Mouse (Mus musculus): ENCODE data around the gene Lmod1. TPM values are rescaled to one million over a fixed set of nuclear protein-coding genes. Genes with fewer than 3 reads are reported as not detected.

Lmod1 gene
- polyA plus RNA-seq, 1 experiment = 2.2 TPM

DNA sequence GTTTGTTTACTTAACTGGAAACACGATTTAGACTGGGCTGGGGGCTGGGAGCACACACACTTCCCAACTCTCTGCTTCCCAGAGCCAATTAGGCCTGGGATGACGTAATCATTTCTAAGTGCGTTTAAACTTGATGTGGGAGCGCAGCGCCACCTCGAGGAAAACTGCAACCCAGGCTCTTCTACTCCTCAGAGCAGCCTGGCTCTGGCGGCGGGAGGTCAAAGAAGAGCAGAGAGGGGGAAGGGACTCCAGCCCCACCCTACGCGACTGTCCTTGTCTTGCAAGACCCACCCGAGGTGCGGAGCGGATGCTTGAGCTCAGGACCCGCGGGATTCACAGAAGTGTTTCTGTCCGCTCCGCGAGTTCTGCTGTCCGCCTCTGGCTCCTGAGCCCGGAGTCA, 43.6 kb downstream of the Lmod1 start:
- H3K27me3 ChIP-seq (ENCODE audit: control insufficient read depth, insufficient read depth, low read length) = no peaks in the 10 kb centered on the region; the same call in 1 of the 2 replicates
- peak overlapping the region; percentile 43; the same call in 1 of the 2 replicates for H3K4me3 ChIP-seq (ENCODE audit: extremely low read depth, insufficient read depth, insufficient read length)
- DNase-seq (ENCODE audit: low read depth in 1 of 2, low spot score in 2 of 2) = peak; percentile 22 to 34
- TF ChIP-seq POLR2A (IDR thresholded peaks at IDR 0.05; ENCODE audit: low read depth, low read length) = no peak
- TF ChIP-seq CTCF (IDR thresholded peaks at IDR 0.05; ENCODE audit: extremely low read depth, insufficient read depth, insufficient read length, insufficient replicate concordance) = peak; percentile 35; the same call in 1 of the 2 replicates
- peaks cover 3% of the 10 kb centered on the region; the same call in 1 of the 2 replicates for H3K4me1 ChIP-seq (ENCODE audit: control insufficient read depth, insufficient read depth, insufficient read length)
- H3K27ac ChIP-seq (ENCODE audit: insufficient read depth, low read length) = no peak overlapping the region
- H3K36me3 ChIP-seq (ENCODE audit: control insufficient read depth, insufficient read depth, low read length) = no peaks in the 10 kb centered on the region
- WGBS = 2% methylated on average over 20 of the region's 20 CpGs

DNA sequence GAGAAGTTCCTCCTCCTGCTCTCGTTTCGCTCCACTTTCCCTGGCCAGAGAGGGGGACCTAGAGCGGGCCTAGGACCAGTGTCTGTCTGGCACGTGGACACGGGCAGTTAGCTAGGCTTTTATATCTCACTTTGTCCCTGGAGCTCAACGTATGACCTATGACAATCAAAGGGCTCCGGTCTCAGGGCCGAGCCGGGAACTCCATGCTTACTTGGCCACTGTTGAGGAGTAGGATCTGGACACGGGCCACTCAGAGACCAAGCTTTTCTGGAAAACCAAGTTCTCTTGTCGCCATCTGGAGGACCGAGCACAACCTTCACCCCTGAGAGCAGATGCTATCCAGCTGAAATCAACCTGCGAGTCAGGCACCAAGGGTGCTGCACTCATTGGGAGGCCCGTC, 44.4 kb downstream of the Lmod1 start:
- Histone ChIP-seq H3K36me3 (ENCODE audit: control insufficient read depth, insufficient read depth, low read length) (no peaks in the 10 kb centered on the region), H3K27me3 (ENCODE audit: control insufficient read depth, insufficient read depth, low read length) (no peaks in the 10 kb centered on the region; the same call in 1 of the 2 replicates), H3K4me3 (ENCODE audit: extremely low read depth, insufficient read depth, insufficient read length) (no peak overlapping the region), H3K4me1 (ENCODE audit: control insufficient read depth, insufficient read depth, insufficient read length) (peaks cover 3% of the 10 kb centered on the region; the same call in 1 of the 2 replicates), H3K27ac (ENCODE audit: insufficient read depth, low read length) (no peak overlapping the region)
- DNase-seq (ENCODE audit: low read depth in 1 of 2, low spot score in 2 of 2) = no peak
- TF ChIP-seq CTCF (IDR thresholded peaks at IDR 0.05; ENCODE audit: extremely low read depth, insufficient read depth, insufficient read length, insufficient replicate concordance) = no peak
- no peak for TF ChIP-seq POLR2A (IDR thresholded peaks at IDR 0.05; ENCODE audit: low read depth, low read length)
- WGBS = 24% methylated on average over 14 of the region's 14 CpGs

DNA sequence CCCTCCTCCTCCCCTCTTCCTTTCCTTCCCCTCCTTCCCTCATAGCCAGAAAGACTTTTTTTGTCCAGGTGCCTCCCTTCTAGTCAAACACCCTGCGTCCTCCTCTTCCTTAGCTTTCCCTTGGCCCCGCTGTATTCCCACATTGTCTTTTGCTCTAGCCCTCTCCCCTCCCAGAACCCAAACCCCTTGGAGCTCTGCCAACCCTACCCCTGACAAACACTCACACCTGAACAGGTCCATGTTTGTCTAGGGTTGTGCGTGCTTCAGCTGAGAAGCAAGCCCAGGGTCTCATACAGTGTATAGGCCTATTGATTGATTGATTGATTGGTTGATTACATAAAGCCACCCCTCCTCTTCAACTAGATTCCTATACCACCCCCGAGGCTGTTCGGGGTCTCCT, 44.8 kb downstream of the Lmod1 start:
- Histone ChIP-seq H3K36me3 (ENCODE audit: control insufficient read depth, insufficient read depth, low read length) (no peaks in the 10 kb centered on the region), H3K27me3 (ENCODE audit: control insufficient read depth, insufficient read depth, low read length) (no peaks in the 10 kb centered on the region; the same call in 1 of the 2 replicates), H3K27ac (ENCODE audit: insufficient read depth, low read length) (no peak overlapping the region), H3K4me1 (ENCODE audit: control insufficient read depth, insufficient read depth, insufficient read length) (peaks cover 3% of the 10 kb centered on the region; the same call in 1 of the 2 replicates), H3K4me3 (ENCODE audit: extremely low read depth, insufficient read depth, insufficient read length) (no peak overlapping the region)
- WGBS = 80% methylated on average over 5 of the region's 5 CpGs
- DNase-seq (ENCODE audit: low read depth in 1 of 2, low spot score in 2 of 2) = no peak
- no peak for TF ChIP-seq POLR2A (IDR thresholded peaks at IDR 0.05; ENCODE audit: low read depth, low read length)
- TF ChIP-seq CTCF (IDR thresholded peaks at IDR 0.05; ENCODE audit: extremely low read depth, insufficient read depth, insufficient read length, insufficient replicate concordance) = no peak

DNA sequence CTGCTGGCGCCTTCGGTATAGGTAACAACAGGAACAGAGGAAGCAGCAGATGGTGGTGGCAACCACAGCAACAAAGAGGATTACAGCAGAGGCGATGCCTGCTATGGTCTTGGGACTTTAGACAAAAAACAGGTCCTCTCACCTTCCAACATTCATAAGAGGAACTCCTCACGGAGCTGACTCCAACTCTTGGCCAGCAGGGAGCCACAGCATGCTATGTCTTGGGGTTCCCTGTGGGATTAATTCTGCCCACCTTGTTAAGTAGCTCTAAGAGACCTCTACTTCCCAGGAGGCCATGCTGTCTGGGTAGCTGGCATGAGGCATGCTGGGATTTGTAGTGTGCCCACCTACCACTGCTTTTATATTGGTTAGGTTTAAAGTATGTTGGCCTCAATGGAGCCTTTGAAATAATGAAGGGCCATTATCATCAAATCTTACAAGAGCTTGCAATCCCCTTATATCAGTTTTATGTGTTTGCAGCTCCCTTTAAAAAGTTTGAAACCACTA, 48.6 kb downstream of the Lmod1 start:
- no peaks in the 10 kb centered on the region for H3K36me3 ChIP-seq (ENCODE audit: control insufficient read depth, insufficient read depth, low read length)
- H3K27ac ChIP-seq (ENCODE audit: insufficient read depth, low read length) = no peak overlapping the region
- TF ChIP-seq POLR2A (IDR thresholded peaks at IDR 0.05; ENCODE audit: low read depth, low read length) (no peak), CTCF (IDR thresholded peaks at IDR 0.05; ENCODE audit: extremely low read depth, insufficient read depth, insufficient read length, insufficient replicate concordance) (no peak)
- peaks cover 3% of the 10 kb centered on the region; the same call in 1 of the 2 replicates for H3K27me3 ChIP-seq (ENCODE audit: control insufficient read depth, insufficient read depth, low read length)
- DNase-seq (ENCODE audit: low read depth in 1 of 2, low spot score in 2 of 2) = no peak
- peaks cover 3% of the 10 kb centered on the region; the same call in 1 of the 2 replicates for H3K4me1 ChIP-seq (ENCODE audit: control insufficient read depth, insufficient read depth, insufficient read length)
- WGBS = 78% methylated on average over 4 of the region's 4 CpGs
- no peak overlapping the region for H3K4me3 ChIP-seq (ENCODE audit: extremely low read depth, insufficient read depth, insufficient read length)

DNA sequence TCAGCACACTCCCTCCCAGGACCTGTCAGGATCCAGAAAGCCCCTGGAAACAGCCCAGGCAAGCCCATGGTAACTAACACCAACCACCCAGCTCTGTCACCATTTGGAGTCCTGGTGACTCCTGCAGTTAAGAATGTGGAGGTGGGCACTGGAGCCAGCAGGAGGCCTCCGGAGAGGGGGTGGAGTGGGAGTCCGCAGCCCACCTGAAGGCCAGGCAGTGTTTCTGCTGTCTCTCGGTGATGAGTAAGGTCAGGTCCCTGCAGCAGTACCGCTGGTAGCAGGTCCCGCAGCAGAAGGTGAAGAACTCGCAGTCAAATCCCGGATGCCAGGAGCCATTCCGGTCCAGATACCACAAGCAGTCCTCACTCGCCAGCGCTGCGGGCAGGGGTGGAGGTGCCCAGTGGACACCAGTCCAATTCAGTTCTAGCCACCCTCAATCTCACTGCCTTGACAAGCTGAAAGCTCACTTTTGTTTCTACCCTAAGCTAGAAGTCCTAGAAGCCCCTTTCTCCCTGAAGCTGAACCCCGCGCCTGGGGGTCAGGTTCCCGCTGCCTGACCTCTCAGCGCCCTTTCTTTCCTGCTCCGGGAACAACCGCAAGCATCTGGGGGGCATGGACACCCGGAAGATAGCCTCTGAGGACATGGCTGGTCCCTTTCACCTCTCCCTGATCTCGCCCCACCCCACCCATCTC, 49.7 kb downstream of the Lmod1 start:
- Histone ChIP-seq H3K36me3 (ENCODE audit: control insufficient read depth, insufficient read depth, low read length) (no peaks in the 10 kb centered on the region), H3K4me3 (ENCODE audit: extremely low read depth, insufficient read depth, insufficient read length) (peak overlapping the region; percentile 28; the same call in 1 of the 2 replicates), H3K27me3 (ENCODE audit: control insufficient read depth, insufficient read depth, low read length) (peaks cover 3% of the 10 kb centered on the region; the same call in 1 of the 2 replicates), H3K4me1 (ENCODE audit: control insufficient read depth, insufficient read depth, insufficient read length) (no peaks in the 10 kb centered on the region), H3K27ac (ENCODE audit: insufficient read depth, low read length) (no peak overlapping the region)
- no peak for DNase-seq (ENCODE audit: low read depth in 1 of 2, low spot score in 2 of 2)
- WGBS = 21% methylated on average over 19 of the region's 19 CpGs
- TF ChIP-seq CTCF (IDR thresholded peaks at IDR 0.05; ENCODE audit: extremely low read depth, insufficient read depth, insufficient read length, insufficient replicate concordance) (no peak), POLR2A (IDR thresholded peaks at IDR 0.05; ENCODE audit: low read depth, low read length) (no peak)

DNA sequence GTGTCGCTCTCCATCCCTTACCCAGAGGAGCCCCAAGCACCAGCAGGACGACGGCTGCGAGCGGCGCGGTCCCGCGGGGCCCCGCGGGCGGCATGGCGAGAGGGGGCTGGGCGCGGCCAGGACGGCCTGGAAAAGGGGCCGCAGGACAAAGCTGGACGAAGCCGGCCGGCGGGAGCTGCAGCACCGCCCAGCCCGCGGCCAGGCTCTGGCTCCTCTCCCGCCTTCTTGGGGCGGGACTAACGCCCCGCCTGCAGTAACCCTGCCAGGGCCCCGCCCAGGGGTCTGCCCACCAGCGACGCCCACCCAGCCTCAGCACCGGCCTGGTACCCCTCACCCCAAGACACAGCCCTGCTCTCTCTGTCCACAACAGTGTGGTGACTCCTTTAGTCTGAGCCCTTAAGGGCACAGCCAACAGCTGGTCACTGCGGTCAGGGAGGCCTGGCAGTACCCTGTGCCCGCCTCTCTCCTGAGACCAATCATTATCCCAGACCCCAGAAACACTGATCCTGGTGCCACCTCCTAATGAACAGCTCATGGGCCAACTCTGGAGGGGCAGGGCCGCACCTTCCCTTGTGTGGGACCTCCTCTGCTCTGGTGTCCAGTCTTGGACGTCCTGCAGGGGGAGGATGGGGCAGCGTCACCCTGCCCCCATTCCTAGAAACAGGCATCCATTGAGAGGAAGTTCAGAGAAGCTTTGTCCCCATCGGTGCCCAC, 50.4 kb downstream of the Lmod1 start, which contains the start of gene Shisa4:
TSS of gene Shisa4 (minus strand) at position 370 of the 714 bp plus-strand sequence.
- WGBS = 8% methylated on average over 38 of the region's 38 CpGs
- no peak within 1 kb of the TSS for H3K27ac ChIP-seq (ENCODE audit: insufficient read depth, low read length)
- DNase-seq (ENCODE audit: low read depth in 1 of 2, low spot score in 2 of 2) = no peak

More for the DNA sequence above, 50.4 kb downstream of the Lmod1 start, which contains the start of gene Shisa4:
- TF ChIP-seq POLR2A (IDR thresholded peaks at IDR 0.05; ENCODE audit: low read depth, low read length) = no peak
- no peak for TF ChIP-seq CTCF (IDR thresholded peaks at IDR 0.05; ENCODE audit: extremely low read depth, insufficient read depth, insufficient read length, insufficient replicate concordance)
- Histone ChIP-seq H3K27me3 (ENCODE audit: control insufficient read depth, insufficient read depth, low read length) (peaks cover 3% of the 10 kb centered on the region; the same call in 1 of the 2 replicates), H3K36me3 (ENCODE audit: control insufficient read depth, insufficient read depth, low read length) (no peaks in the 10 kb centered on the region), H3K4me1 (ENCODE audit: control insufficient read depth, insufficient read depth, insufficient read length) (no peaks in the 10 kb centered on the region), H3K4me3 (ENCODE audit: extremely low read depth, insufficient read depth, insufficient read length) (peak within 1 kb of the TSS; percentile 28; the same call in 1 of the 2 replicates)

Measured in spleen, adult 2 months (tissue).